Mouse (Mus musculus) midbrain, embryonic 16.5 days (tissue): ENCODE results near the gene Idua. TPM values are rescaled to one million over a fixed set of nuclear protein-coding genes. Genes with fewer than 3 reads are reported as not detected.
A peak's percentile ranks its signal among the peaks of the same experiment; 100 is the strongest.
"Not testable (repeated sequence)": the region's sequence is repeated elsewhere in the genome, so short reads cannot be mapped to it uniquely, and the experiment has no call there.

Source experiments
- ATAC-seq: fragments of 200-750 bp; cut with Nextera tagmentation; 2 replicates; pipeline ENCODE4 v1.8.0; 2017; ENCODE audit warnings: moderate TSS enrichment
- H3K27ac ChIP-seq: fragments of 300-500 bp; sonication (generic); 2 replicates; pipeline ENCODE4 v1.5.1; 2014; ENCODE audit warnings: mild to moderate bottlenecking, low read length, mixed read lengths
- H3K27me3 ChIP-seq: fragments of 300-500 bp; sonication (generic); 2 replicates; pipeline ENCODE4 v1.6.1; 2014; ENCODE audit warnings: low read depth, low read length, mixed read lengths; ENCODE audit not compliant: control insufficient read depth, insufficient read depth
- H3K36me3 ChIP-seq: fragments of 300-500 bp; sonication (generic); 2 replicates; pipeline ENCODE4 v1.6.1; 2014; ENCODE audit warnings: mild to moderate bottlenecking, low read length, moderate library complexity, mixed read lengths; ENCODE audit not compliant: control insufficient read depth, insufficient read depth
- H3K4me1 ChIP-seq: fragments of 300-500 bp; sonication (generic); 2 replicates; pipeline ENCODE4 v1.6.1; 2014; ENCODE audit warnings: mild to moderate bottlenecking, low read length, mixed read lengths; ENCODE audit not compliant: control insufficient read depth, insufficient read depth
- H3K4me2 ChIP-seq: fragments of 300-500 bp; sonication (generic); 2 replicates; pipeline ENCODE4 v1.6.1; 2014; ENCODE audit warnings: mild to moderate bottlenecking, low read length, mixed read lengths
- H3K4me3 ChIP-seq: fragments of 300-500 bp; sonication (generic); 2 replicates; pipeline ENCODE4 v1.5.1; 2014; ENCODE audit warnings: low read depth, mild to moderate bottlenecking, low read length, moderate library complexity, mixed read lengths
- H3K9ac ChIP-seq: fragments of 300-500 bp; sonication (generic); 2 replicates; pipeline ENCODE4 v1.6.1; 2014; ENCODE audit warnings: low read depth, low read length, mixed read lengths
- H3K9me3 ChIP-seq: fragments of 300-500 bp; sonication (generic); replicated peaks from 2 replicates; pipeline ENCODE4 v1.6.1; 2014; ENCODE audit warnings: mild to moderate bottlenecking, low read length, mixed read lengths; ENCODE audit not compliant: control insufficient read depth, poor library complexity, severe bottlenecking
- WGBS: fragments of 180-500 bp; shearing (Covaris S2); extraction: QIAGEN DNeasy Blood & Tissue Kit; methylation state at CpG from one replicate; pipeline ENCODE4 v1.1.7; 2014; 5-methylcytosine and 5-hydroxymethylcytosine counted together
- polyA plus RNA-seq: library from polyadenylated mRNA; unstranded; fragments of >200 nt; fragmentation: Nextera tagmentation; extraction: Ambion mirVana; gene quantifications from 2 replicates; pipeline ENCODE4 v1.2.1, GENCODE M21; 2015

Idua gene
- polyA plus RNA-seq: 13.1 and 14.4 TPM in 2 replicates

DNA sequence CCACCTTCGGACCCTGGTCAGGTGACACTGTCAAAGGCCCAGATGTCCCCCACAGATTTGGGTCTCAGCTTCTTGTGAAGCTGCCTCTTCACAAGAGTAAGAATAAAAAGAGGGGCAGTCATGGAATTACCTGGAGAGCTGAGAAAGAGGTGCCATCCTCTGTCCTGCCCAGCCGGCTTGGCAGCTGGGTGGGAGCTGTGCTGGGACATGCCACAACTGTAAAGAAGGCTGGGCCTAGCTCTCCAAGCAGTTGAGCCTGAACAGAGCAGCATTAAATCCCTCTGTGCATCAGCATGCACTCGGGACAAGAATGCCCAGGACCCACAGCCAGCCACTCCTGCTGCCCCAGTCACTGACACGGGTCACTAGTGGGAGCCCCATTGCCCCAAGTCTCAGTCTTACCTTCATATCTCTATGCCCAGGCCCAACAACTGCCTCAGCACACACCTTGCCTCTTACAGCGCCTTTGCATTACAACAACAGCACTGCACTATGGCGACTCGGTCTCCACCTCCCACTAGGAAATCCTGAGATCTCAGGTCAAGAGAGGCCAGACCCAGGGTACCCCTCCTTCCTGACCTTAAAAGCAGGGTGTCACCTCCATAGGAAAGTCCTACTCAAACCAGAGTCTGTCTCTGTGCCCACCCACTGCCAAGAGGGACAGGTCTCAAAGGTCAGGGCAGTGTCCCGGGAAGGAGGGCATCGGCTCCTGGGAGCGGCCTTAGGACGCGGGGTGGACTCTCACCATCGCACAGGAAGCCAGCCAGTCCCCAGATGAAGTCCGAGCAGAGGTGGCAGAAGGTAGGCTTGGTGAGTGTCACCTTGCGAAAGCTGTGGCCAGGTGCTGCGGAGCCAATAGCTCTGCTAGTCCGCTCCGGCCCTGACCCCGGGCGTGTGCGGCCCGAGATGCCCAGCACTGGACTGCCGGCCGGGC lies at the start of gene Idua:
Idua (plus strand) TSS at position 634 of the 934 bp plus-strand sequence.
- Histone ChIP-seq H3K27me3 (no peaks in the 10 kb centered on the region), H3K9ac (peak within 1 kb of the TSS; percentile 94), H3K4me1 (peaks cover 23% of the 10 kb centered on the region), H3K4me3 (peak within 1 kb of the TSS; percentile 59), H3K4me2 (peak within 1 kb of the TSS; percentile 92), H3K27ac (peak within 1 kb of the TSS; percentile 6; the same call in 1 of the 2 replicates), H3K9me3 (no peaks in the 10 kb centered on the region), H3K36me3 (peaks cover 9% of the 10 kb centered on the region; the same call in 1 of the 2 replicates)
- ATAC-seq: peak; percentile 61
- WGBS: 11% methylated on average over 24 of the region's 24 CpGs

DNA sequence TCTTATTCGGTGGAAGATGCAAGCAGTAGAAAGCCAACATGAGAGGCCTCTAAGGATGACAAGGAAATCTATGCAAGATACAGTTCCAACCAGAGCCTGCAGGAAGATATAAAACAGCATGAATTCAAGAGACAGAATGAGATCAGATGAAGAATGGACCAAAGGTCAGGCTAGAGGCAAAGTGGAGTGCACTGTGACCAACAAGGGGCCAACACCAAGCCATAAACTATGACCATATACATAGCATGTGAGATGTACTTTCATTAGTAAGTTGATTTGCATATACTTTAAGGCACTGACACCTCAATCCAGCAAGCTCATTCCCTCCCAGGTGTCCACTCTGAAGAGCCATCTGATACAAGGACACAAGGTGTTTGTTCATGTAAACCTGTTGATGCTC lies 49.7 kb upstream of the Idua start:
- Histone ChIP-seq H3K4me3 (no peak overlapping the region), H3K4me1 (no peaks in the 10 kb centered on the region), H3K27me3 (no peaks in the 10 kb centered on the region), H3K4me2 (no peak overlapping the region), H3K9ac (no peak overlapping the region), H3K27ac (no peak overlapping the region), H3K9me3 (no peaks in the 10 kb centered on the region), H3K36me3 (peaks cover 57% of the 10 kb centered on the region)
- 100% methylated on average over 1 of the region's 1 CpGs for WGBS
- ATAC-seq: no peak

DNA sequence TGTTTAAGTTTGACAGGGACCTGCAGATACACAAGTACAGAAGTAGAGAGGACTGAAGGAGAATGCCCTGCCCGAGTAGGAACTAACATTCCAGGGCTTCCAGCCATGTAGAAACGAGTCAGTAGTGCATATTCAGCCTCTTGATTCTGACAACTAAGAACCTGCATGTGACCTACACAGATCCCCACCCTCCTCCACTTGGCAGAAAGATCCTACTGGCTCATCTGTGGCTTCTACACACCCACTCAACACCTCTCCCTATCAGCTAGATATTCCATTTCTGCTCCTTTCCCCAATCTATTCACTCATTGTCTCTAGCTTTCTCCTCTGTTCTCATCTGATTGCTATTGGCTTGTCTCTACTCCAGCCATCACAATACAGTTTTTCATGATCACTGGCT lies 38.3 kb upstream of the Idua start:
- no peaks in the 10 kb centered on the region for H3K9me3 ChIP-seq
- H3K27me3 ChIP-seq: no peaks in the 10 kb centered on the region
- H3K4me1 ChIP-seq: no peaks in the 10 kb centered on the region
- no peak overlapping the region for H3K27ac ChIP-seq
- H3K4me3 ChIP-seq: no peak overlapping the region
- no peak for ATAC-seq
- whole genome bisulfite sequencing: 88% methylated on average over 2 of the region's 2 CpGs
- no peak overlapping the region for H3K4me2 ChIP-seq
- H3K36me3 ChIP-seq: peaks cover 37% of the 10 kb centered on the region
- no peak overlapping the region for H3K9ac ChIP-seq

DNA sequence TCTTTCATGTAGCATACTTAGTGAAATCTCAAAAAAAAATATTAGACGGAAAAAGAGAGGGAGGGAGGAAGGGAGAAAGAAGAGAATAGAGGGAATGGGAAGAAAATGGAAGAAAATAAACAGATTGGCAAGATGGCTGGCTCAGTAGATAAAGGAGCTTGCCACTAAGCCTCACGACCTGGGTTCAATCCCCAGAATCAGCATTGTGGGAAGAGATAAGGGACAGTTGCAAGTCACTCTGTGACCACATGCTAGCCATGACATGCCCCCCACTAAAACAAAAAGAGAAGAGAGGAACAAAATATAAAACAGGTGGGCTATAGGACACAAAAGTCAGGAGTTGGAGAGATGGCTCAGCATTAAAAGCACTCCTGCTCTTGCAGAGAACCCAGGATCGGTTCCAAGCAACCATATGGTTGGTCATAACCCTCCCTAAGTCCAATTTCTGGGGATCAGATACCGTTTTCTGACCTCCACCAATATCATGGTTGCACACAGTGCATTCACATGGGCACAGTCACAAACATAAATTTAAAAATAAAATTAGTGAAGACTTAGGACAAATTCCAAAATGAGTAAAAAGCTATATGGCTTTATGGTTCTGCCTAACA lies 34.0 kb upstream of the Idua start:
- no peak for ATAC-seq
- no peaks in the 10 kb centered on the region for H3K27me3 ChIP-seq
- no peak overlapping the region for H3K4me2 ChIP-seq
- H3K27ac ChIP-seq: no peak overlapping the region
- H3K4me3 ChIP-seq: no peak overlapping the region
- no peak overlapping the region for H3K9ac ChIP-seq
- no peaks in the 10 kb centered on the region for H3K9me3 ChIP-seq
- H3K4me1 ChIP-seq: peaks cover 27% of the 10 kb centered on the region
- H3K36me3 ChIP-seq: peaks cover 21% of the 10 kb centered on the region
- 85% methylated on average over 4 of the region's 4 CpGs for WGBS

DNA sequence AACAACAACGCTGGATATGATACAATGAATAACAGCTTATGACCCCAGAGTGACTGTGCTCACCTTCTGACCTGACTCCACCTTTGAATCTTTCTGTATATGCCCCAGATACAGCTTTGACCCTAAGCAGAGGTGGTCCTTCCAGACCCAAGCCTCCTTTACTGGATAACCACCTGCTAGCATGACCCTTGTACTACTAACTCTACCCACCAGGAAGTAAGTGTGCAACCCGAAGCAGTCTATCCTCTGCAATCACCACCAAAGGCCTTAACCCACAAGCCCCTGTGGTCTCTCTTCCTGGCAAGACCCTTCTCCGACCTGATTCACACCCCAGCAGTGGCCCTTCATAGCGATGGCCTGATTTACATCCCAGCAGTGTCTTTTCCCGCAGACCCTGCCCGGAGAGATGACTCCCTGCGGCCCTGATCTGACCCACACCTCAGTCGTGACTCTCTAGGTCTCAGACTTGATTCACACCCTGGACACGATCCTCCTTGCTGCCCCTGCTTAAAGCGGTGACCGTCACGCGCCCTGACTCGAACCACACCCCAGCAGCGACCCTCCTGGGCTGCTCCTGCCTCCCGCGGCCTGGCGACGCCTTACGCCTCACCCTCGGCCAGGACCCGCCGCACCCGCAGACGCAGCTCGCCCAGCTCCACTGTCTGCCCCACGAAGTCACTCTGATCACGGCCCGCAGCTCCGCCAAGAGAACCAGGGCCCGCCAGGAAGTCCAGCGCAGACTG lies 31.1 kb upstream of the Idua start:
- Histone ChIP-seq H3K27ac (peak overlapping the region; percentile 93), H3K4me2 (peak overlapping the region; percentile 93), H3K4me1 (peaks cover 27% of the 10 kb centered on the region), H3K4me3 (peak overlapping the region; percentile 99), H3K9ac (peak overlapping the region; percentile 97), H3K9me3 (no peaks in the 10 kb centered on the region), H3K36me3 (no peaks in the 10 kb centered on the region), H3K27me3 (no peaks in the 10 kb centered on the region)
- WGBS: 1% methylated on average over 32 of the region's 32 CpGs
- ATAC-seq: peak; percentile 87

DNA sequence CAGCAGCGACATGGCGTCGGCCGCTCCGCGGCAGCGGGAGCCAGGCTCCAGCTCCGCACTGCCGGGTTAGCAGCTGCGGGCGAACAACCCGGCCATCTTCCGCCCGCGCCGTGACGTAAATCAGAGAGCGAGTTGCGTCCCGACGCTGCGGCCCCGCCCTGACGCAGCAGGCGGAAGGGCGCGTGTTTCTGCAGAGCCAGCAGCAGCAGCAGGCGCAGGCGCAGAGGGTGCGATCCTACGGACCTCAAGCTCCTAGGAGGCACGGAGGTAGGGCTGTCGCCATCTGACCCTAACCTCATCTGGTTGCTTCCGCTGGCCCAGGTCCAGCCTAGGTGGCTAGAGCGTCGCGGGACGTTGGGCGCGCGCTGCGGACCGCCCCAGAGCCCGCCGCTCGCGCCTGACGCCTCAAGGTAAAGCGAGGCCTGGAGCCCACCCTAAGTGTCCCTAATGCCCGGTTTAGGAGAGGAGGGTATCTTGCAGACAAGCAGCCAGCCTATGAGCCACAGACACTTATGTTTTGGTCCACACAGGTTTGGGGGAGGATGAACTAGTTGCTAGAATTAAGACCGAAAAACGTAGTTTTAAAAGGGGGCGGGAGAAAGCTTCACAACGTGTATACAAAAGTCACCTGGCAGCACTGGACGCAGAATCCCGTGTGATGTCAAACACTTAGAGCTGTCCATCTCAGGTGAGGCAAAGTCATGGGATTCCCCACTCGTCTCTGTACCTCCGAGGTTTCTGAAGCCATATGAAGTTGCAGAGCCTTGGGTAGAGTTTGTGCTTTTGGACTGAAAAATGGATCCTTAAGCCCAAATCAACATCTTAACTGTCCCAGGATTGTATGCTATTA lies 30.3 kb upstream of the Idua start, which contains the start of the genes Gak and Tmem175:
Gak (minus strand) TSS at position 122 of the 850 bp plus-strand sequence.
Tmem175 (plus strand) TSS at position 137 of the 850 bp plus-strand sequence.
- no peaks in the 10 kb centered on the region for H3K9me3 ChIP-seq
- H3K27me3 ChIP-seq: no peaks in the 10 kb centered on the region
- 1% methylated on average over 58 of the region's 58 CpGs for WGBS
- no peaks in the 10 kb centered on the region for H3K36me3 ChIP-seq
- H3K4me3 ChIP-seq: peak within 1 kb of the TSS; percentile 99
- peak within 1 kb of the TSS; percentile 93 for H3K4me2 ChIP-seq
- H3K27ac ChIP-seq: peak within 1 kb of the TSS; percentile 93
- peak; percentile 98 for ATAC-seq
- H3K4me1 ChIP-seq: peaks cover 27% of the 10 kb centered on the region
- peak within 1 kb of the TSS; percentile 97 for H3K9ac ChIP-seq

DNA sequence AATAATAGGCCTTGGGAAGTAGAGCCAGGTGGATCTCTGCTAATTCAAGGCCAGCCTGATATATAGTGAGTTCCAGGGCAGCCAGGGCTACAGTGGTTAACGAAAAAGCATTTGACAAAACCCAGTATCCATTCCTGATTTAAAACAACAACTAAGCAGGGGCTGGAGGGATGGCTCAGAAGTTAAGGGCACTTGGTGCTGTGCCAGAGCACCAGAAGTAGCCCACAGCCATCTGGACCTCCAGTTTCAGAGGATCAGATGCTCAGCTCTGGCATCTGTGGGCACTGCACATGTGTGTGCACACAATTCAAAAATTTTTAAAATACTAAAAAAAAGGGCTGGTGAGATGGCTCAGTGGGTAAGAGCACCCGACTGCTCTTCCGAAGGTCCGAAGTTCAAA lies 26.5 kb upstream of the Idua start:
- WGBS: 91% methylated on average over 4 of the region's 4 CpGs
- no peaks in the 10 kb centered on the region for H3K27me3 ChIP-seq
- no peak for ATAC-seq
- no peak overlapping the region for H3K27ac ChIP-seq
- H3K9ac ChIP-seq: no peak overlapping the region
- no peak overlapping the region for H3K4me2 ChIP-seq
- H3K4me3 ChIP-seq: no peak overlapping the region
- H3K36me3 ChIP-seq: no peaks in the 10 kb centered on the region
- H3K4me1 ChIP-seq: peaks cover 9% of the 10 kb centered on the region
- no peaks in the 10 kb centered on the region for H3K9me3 ChIP-seq

DNA sequence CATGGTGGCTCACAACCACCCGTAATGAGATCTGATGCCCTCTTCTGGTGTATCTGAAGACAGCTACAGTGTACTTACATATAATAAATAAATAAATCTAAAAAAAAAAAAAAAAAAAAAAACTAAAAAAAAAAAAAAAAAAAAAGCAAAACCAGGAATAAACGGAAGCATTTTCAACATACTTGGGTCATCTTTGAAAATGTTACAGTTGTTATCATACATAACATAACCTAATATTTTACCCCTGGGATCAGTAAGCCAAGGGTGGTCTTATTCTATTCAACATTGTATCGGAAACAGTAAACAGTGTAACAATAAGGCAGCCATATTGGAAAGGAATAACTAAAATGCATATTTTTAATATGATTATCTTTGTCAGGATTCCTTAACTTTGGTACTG lies 26.0 kb upstream of the Idua start:
- H3K4me3 ChIP-seq, H3K27ac ChIP-seq, H3K36me3 ChIP-seq, H3K27me3 ChIP-seq, H3K9ac ChIP-seq, H3K4me2 ChIP-seq, H3K9me3 ChIP-seq, H3K4me1 ChIP-seq, ATAC-seq: not testable (repeated sequence)
- WGBS: 80% methylated on average over 2 of the region's 3 CpGs
